Mouse (Mus musculus): ENCODE measurements around the gene Hbb-bt. TPM values are rescaled to one million over a fixed set of nuclear protein-coding genes. Genes with fewer than 3 reads are reported as not detected.
"Not testable (repeated sequence)": the region's sequence is repeated elsewhere in the genome, so short reads cannot be mapped to it uniquely, and the experiment has no call there.

Gene Hbb-bt
- polyA plus RNA-seq, 1 experiment, result not detected

DNA sequence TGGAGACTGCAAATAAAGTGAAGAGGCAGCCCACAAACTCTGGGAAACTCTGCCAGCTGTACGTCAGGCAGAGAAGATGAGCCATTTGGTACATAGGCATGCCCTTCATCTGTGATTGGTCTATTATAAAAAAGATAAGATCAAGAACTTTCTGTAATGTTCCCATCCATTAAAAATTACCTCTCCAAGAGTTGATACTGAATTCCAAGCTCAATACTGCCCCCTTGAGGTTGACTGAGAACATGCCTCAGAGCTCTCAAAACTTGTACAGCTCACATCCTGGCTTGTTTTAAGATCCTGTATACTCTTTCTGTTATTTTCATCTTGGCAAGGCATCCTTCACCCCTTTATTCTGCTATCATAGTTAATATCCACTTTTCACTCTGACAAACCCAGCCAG is 6.9 kb downstream of the Hbb-bt start:
- no peaks in the 10 kb centered on the region for H3K27me3 ChIP-seq (ENCODE audit: control insufficient read depth, insufficient read depth, insufficient read length)
- no peak overlapping the region for H3K4me3 ChIP-seq (ENCODE audit: insufficient read depth, poor library complexity, severe bottlenecking)
- H3K79me3 ChIP-seq (ENCODE audit: low read depth), result no peaks in the 10 kb centered on the region
- H3ac ChIP-seq (ENCODE audit: control insufficient read depth, insufficient read length, low read depth), result no peak overlapping the region
- no peaks in the 10 kb centered on the region for H3K36me3 ChIP-seq (ENCODE audit: control insufficient read depth, insufficient read depth)
- H3K79me2 ChIP-seq (ENCODE audit: control insufficient read depth, insufficient read depth), result no peaks in the 10 kb centered on the region
- no peak for TF ChIP-seq FOSL1 (IDR thresholded peaks at IDR 0.05; ENCODE audit: insufficient read depth, low read length, poor library complexity, severe bottlenecking)

DNA sequence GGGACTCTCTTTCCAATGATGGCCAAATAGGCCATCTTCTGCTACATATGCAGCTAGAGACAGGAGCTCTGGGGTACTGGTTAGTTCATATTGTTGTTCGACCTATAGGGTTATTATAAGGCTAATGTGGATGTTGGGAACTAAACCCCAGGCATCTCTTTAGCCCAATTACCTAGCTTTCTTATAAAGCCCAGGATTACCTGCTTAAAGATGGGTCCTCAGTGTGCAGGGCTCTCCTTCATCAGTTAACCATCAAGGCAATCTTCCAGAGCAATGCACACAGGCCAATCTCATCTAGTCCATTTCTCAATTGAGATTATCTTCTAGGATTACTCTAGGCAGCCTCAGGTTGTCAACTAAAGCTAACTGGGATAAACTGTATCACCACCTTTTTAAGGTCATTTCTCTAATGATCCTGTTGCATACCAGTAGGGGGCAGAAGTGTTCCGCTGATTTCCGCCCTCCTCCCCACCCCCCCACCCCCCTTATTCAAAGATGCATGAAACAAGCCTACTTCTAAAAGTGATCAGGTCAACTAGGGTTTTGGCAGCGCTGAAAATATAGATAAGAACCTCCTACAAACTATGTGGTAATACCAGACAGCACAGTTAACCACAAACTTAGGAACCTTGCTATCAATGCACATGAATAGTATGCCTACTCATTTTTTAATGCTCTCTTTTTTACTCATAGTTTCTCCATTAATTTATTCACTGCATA is 21.0 kb downstream of the Hbb-bt start:
- Histone ChIP-seq H3K79me3 (ENCODE audit: low read depth) (no peaks in the 10 kb centered on the region), H3K4me3 (ENCODE audit: insufficient read depth, poor library complexity, severe bottlenecking) (no peak overlapping the region), H3K36me3 (ENCODE audit: control insufficient read depth, insufficient read depth) (no peaks in the 10 kb centered on the region), H3ac (ENCODE audit: control insufficient read depth, insufficient read length, low read depth) (no peak overlapping the region), H3K79me2 (ENCODE audit: control insufficient read depth, insufficient read depth) (no peaks in the 10 kb centered on the region), H3K27me3 (ENCODE audit: control insufficient read depth, insufficient read depth, insufficient read length) (no peaks in the 10 kb centered on the region)
- no peak for TF ChIP-seq USF1 (IDR thresholded peaks at IDR 0.05; ENCODE audit: low read depth)
- TF ChIP-seq CTCF (IDR thresholded peaks at IDR 0.05; ENCODE audit: control insufficient read depth, insufficient read depth, insufficient read length), result no peak
- TF ChIP-seq MYOD1 (IDR thresholded peaks at IDR 0.05; ENCODE audit: control insufficient read depth, insufficient read length, low read depth), result no peak
- TF ChIP-seq MAX (IDR thresholded peaks at IDR 0.05), result no peak
- no peak for TF ChIP-seq FOSL1 (IDR thresholded peaks at IDR 0.05; ENCODE audit: insufficient read depth, low read length, poor library complexity, severe bottlenecking)
- no peak for TF ChIP-seq MYOG (IDR thresholded peaks at IDR 0.05; ENCODE audit: control insufficient read depth, extremely low read depth, insufficient read length)
- TF ChIP-seq CEBPB (IDR thresholded peaks at IDR 0.05; ENCODE audit: low read depth), result no peak

DNA sequence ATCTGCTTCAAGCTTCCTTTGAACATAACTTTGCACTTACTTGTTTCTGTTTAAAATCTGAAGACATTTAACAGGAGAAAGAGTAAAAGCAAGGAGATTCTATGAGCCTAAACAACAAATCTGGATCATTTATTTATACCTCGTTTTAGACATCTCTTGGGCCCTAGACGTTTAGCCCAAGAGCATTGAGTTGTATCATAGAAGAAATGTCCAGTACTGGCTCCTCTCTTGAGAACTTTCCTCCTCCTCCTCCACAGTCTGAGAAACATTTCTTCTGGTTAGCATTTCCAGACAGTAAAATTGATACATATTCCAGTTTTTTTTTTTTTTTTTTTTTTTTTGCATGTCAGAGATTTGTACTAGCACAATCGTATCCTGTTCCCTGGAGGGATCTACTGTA is 22.1 kb downstream of the Hbb-bt start, which contains the start of gene Olfr67:
Olfr67 (minus strand) TSS at position 101 of the 400 bp plus-strand sequence.
- Histone ChIP-seq H3K79me3 (ENCODE audit: low read depth) (no peaks in the 10 kb centered on the region), H3K4me3 (ENCODE audit: insufficient read depth, poor library complexity, severe bottlenecking) (no peak within 1 kb of the TSS), H3K79me2 (ENCODE audit: control insufficient read depth, insufficient read depth) (no peaks in the 10 kb centered on the region), H3K27me3 (ENCODE audit: control insufficient read depth, insufficient read depth, insufficient read length) (no peaks in the 10 kb centered on the region), H3K36me3 (ENCODE audit: control insufficient read depth, insufficient read depth) (no peaks in the 10 kb centered on the region), H3ac (ENCODE audit: control insufficient read depth, insufficient read length, low read depth) (no peak within 1 kb of the TSS)
- TF ChIP-seq MYOD1 (IDR thresholded peaks at IDR 0.05; ENCODE audit: control insufficient read depth, insufficient read length, low read depth) (no peak), FOSL1 (IDR thresholded peaks at IDR 0.05; ENCODE audit: insufficient read depth, low read length, poor library complexity, severe bottlenecking) (no peak), MYOG (IDR thresholded peaks at IDR 0.05; ENCODE audit: control insufficient read depth, extremely low read depth, insufficient read length) (no peak), MAX (IDR thresholded peaks at IDR 0.05) (no peak), CEBPB (IDR thresholded peaks at IDR 0.05; ENCODE audit: low read depth) (no peak), CTCF (IDR thresholded peaks at IDR 0.05; ENCODE audit: control insufficient read depth, insufficient read depth, insufficient read length) (no peak), USF1 (IDR thresholded peaks at IDR 0.05; ENCODE audit: low read depth) (no peak)

DNA sequence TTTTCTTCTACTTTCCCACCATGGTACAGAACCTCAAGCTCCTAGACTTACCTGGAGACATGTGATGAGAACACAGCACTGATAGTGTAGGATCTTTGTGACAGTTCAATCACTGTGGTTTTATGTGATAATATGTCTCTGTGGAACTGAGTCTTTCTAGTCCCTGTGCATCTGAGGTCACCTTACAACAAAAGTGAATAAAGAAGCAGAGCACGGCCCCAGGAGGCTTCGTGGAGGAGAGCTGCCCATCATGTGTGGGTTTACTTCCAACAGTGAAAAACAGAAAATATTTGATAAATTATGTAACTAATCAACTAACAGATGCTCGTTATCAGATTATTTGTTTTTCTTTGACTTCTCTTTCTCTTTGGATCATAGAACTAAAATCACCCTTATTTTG is 34.2 kb downstream of the Hbb-bt start, which contains the start of gene Olfr68:
Olfr68 (minus strand) TSS at position 101 of the 400 bp plus-strand sequence.
- H3K36me3 ChIP-seq (ENCODE audit: control insufficient read depth, insufficient read depth), result no peaks in the 10 kb centered on the region
- no peaks in the 10 kb centered on the region for H3K79me2 ChIP-seq (ENCODE audit: control insufficient read depth, insufficient read depth)
- H3ac ChIP-seq (ENCODE audit: control insufficient read depth, insufficient read length, low read depth), result no peak within 1 kb of the TSS
- no peak within 1 kb of the TSS for H3K4me3 ChIP-seq (ENCODE audit: insufficient read depth, poor library complexity, severe bottlenecking)
- no peaks in the 10 kb centered on the region for H3K27me3 ChIP-seq (ENCODE audit: control insufficient read depth, insufficient read depth, insufficient read length)
- no peaks in the 10 kb centered on the region for H3K79me3 ChIP-seq (ENCODE audit: low read depth)
- TF ChIP-seq MAX (IDR thresholded peaks at IDR 0.05), result no peak
- no peak for TF ChIP-seq FOSL1 (IDR thresholded peaks at IDR 0.05; ENCODE audit: insufficient read depth, low read length, poor library complexity, severe bottlenecking)
- TF ChIP-seq USF1 (IDR thresholded peaks at IDR 0.05; ENCODE audit: low read depth), result no peak

DNA sequence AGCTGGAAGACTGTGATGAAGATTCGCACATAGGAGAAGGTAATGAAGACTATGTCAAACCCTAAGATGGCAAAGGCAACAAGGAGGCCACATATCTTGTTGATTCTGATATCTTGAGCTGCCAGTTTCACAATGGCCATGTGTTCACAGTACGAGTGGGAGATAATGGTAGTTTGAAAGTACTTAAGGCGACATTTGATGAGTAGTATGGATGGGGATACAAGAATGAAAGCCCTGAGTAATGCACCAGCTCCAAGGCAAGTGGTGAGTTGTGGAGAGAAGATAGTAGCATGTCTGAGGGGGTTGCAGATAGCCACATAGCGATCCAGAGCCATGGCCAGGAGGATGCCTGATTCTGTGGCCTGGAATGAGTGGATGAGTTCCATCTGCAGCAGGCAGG is 36.1 kb downstream of the Hbb-bt start:
- H3K4me3 ChIP-seq (ENCODE audit: insufficient read depth, poor library complexity, severe bottlenecking); H3K27me3 ChIP-seq (ENCODE audit: control insufficient read depth, insufficient read depth, insufficient read length); H3K36me3 ChIP-seq (ENCODE audit: control insufficient read depth, insufficient read depth); H3ac ChIP-seq (ENCODE audit: control insufficient read depth, insufficient read length, low read depth); H3K79me3 ChIP-seq (ENCODE audit: low read depth); H3K79me2 ChIP-seq (ENCODE audit: control insufficient read depth, insufficient read depth): not testable (repeated sequence)

DNA sequence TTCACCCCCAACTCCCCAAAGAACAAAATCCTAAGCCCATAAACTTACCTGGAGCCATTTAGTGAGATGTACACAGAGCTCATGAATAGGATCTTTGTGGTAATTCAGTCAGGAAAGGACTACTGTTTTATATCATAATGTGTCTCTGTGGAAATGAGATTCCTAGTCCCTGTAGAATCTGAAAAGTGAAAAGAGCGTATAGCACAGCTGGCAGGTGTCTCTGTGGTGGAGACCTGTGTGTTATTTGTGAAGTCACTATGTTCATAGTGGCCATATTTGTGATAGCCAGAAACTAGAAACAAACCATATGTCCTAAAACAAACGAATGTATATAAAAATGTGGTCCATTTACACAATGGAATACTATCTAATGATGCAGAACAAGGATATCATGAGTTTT is 42.3 kb downstream of the Hbb-bt start, which contains the start of gene Olfr69:
Olfr69 (minus strand) TSS at position 101 of the 400 bp plus-strand sequence.
- H3K4me3 ChIP-seq (ENCODE audit: insufficient read depth, poor library complexity, severe bottlenecking), result no peak within 1 kb of the TSS
- no peak within 1 kb of the TSS for H3ac ChIP-seq (ENCODE audit: control insufficient read depth, insufficient read length, low read depth)
- H3K27me3 ChIP-seq (ENCODE audit: control insufficient read depth, insufficient read depth, insufficient read length), result no peaks in the 10 kb centered on the region
- no peaks in the 10 kb centered on the region for H3K79me2 ChIP-seq (ENCODE audit: control insufficient read depth, insufficient read depth)
- no peak for TF ChIP-seq MYOG (IDR thresholded peaks at IDR 0.05; ENCODE audit: control insufficient read depth, extremely low read depth, insufficient read length)
- no peak for TF ChIP-seq USF1 (IDR thresholded peaks at IDR 0.05; ENCODE audit: low read depth)
- TF ChIP-seq FOSL1 (IDR thresholded peaks at IDR 0.05; ENCODE audit: insufficient read depth, low read length, poor library complexity, severe bottlenecking), result no peak
- TF ChIP-seq MAX (IDR thresholded peaks at IDR 0.05), result no peak
- no peak for TF ChIP-seq CEBPB (IDR thresholded peaks at IDR 0.05; ENCODE audit: low read depth)
- TF ChIP-seq CTCF (IDR thresholded peaks at IDR 0.05; ENCODE audit: control insufficient read depth, insufficient read depth, insufficient read length), result no peak
- no peak for TF ChIP-seq MYOD1 (IDR thresholded peaks at IDR 0.05; ENCODE audit: control insufficient read depth, insufficient read length, low read depth)
- no peaks in the 10 kb centered on the region for H3K36me3 ChIP-seq (ENCODE audit: control insufficient read depth, insufficient read depth)
- H3K79me3 ChIP-seq (ENCODE audit: low read depth), result no peaks in the 10 kb centered on the region

DNA sequence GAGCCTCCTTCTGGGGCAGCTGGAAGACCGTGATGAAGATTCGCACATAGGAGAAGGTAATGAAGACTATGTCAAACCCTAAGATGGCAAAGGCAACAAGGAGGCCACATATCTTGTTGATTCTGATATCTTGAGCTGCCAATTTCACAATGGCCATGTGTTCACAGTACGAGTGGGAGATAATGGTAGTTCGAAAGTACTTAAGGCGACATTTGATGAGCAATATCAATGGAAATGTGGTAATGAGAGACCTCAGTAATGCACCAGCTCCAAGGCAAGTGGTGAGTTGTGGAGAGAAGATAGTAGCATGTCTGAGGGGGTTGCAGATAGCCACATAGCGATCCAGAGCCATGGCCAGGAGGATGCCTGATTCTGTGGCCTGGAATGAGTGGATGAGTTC is 46.1 kb downstream of the Hbb-bt start:
- not testable (repeated sequence) for H3ac ChIP-seq (ENCODE audit: control insufficient read depth, insufficient read length, low read depth); H3K36me3 ChIP-seq (ENCODE audit: control insufficient read depth, insufficient read depth); H3K27me3 ChIP-seq (ENCODE audit: control insufficient read depth, insufficient read depth, insufficient read length); H3K79me3 ChIP-seq (ENCODE audit: low read depth); H3K79me2 ChIP-seq (ENCODE audit: control insufficient read depth, insufficient read depth); H3K4me3 ChIP-seq (ENCODE audit: insufficient read depth, poor library complexity, severe bottlenecking)

All from C2C12 (cell line).